ENCODE assay signal across 8 mouse cellular contexts in genomic region chr6:125099421-125099971, GRCm38 (mm10). TPM values are rescaled to one million over a fixed set of nuclear protein-coding genes. Genes with fewer than 3 reads are reported as not detected.
DNase-seq lines count a peak whose midpoint lies in the region; ATAC-seq and TF ChIP-seq lines count a peak whose summit lies in the region.

No protein-coding gene starts in this region.

- TF ChIP-seq POLR2A in heart, adult 2 months (IDR thresholded peaks at IDR 0.05; ENCODE audit: insufficient read depth, low read depth, low read length), result no peak

- H3K79me2 ChIP-seq in heart, adult 2 months (replicated peaks; ENCODE audit: control insufficient read depth, insufficient read depth, low read length), result peaks cover 5% of the 10 kb centered on the region

- H3K27me3 ChIP-seq in heart, adult 2 months (ENCODE audit: control insufficient read depth, insufficient read depth, low read length), result no peaks in the 10 kb centered on the region
- no peaks in the 10 kb centered on the region for H3K27me3 ChIP-seq in intestine, postnatal 0 days (replicated peaks; ENCODE audit: control insufficient read depth, insufficient read depth, low read length)
- H3K27me3 ChIP-seq in splenic B cell, adult 2 months (ENCODE audit: control insufficient read depth, insufficient read depth, low read length, poor library complexity, severe bottlenecking), result no peaks in the 10 kb centered on the region

- peak overlapping the region; percentile 14 for H3K9ac ChIP-seq in heart, adult 2 months (ENCODE audit: low read depth, low read length)
- no peak overlapping the region for H3K9ac ChIP-seq in intestine, postnatal 0 days (ENCODE audit: low read depth, low read length)

- intact Hi-C loops in left cerebral cortex, adult 2 months (cut with DNase I), result loop anchor here (5.0 kb wide), 1 partner anchor 68 kb away; the partner anchor contains the start of gene Gapdh
- intact Hi-C loops in heart, adult 2 months (cut with DNase I), result no loop called here

- no peak for TF ChIP-seq EP300 in heart, adult 2 months (IDR thresholded peaks at IDR 0.05; ENCODE audit: insufficient read depth, low read depth, low read length)

- H3K4me2 ChIP-seq in intestine, postnatal 0 days (replicated peaks; ENCODE audit: low read depth), result peak overlapping the region; percentile 31; the same call in 1 of the 2 replicates

- ATAC-seq in intestine, postnatal 0 days, result no peak

- no peak for TF ChIP-seq CTCF in left cerebral cortex, adult 2 months (IDR thresholded peaks at IDR 0.05)
- TF ChIP-seq CTCF in heart, adult 2 months (IDR thresholded peaks at IDR 0.05), result no peak
- no peak for TF ChIP-seq CTCF in intestine, postnatal 0 days (IDR thresholded peaks at IDR 0.05; ENCODE audit: low read depth)

- DNase-seq in left cerebral cortex, adult 2 months (ENCODE audit: extremely low spot score in 1 of 2, low spot score in 2 of 2), result no peak
- DNase-seq in left cerebral cortex, adult 9 months (ENCODE audit: low spot score in 2 of 2), result no peak
- peak; percentile 63 for DNase-seq in brain, adult 2 months (ENCODE audit: low read depth, low spot score)
- peak; percentile 54 to 66 for DNase-seq in heart, adult 2 months
- peak; percentile 66 to 68 for DNase-seq in lung, postnatal 4 days
- peak; percentile 65 for DNase-seq in splenic B cell, adult 2 months (ENCODE audit: low read depth, low spot score)
- no peak for DNase-seq in layer of hippocampus, adult 11-12 months (ENCODE audit: low spot score)

- H3K27ac ChIP-seq in left cerebral cortex, adult 2 months, result peak overlapping the region; percentile 99
- H3K27ac ChIP-seq in heart, adult 2 months, result peak overlapping the region; percentile 40; the same call in 1 of the 2 replicates
- H3K27ac ChIP-seq in intestine, postnatal 0 days (ENCODE audit: low read depth, low read length), result no peak overlapping the region

- WGBS in heart, adult 2 months, result 24% methylated on average over 5 of the region's 5 CpGs
- WGBS in intestine, postnatal 0 days, result 41% methylated on average over 5 of the region's 5 CpGs

- peaks cover 15% of the 10 kb centered on the region for H3K36me3 ChIP-seq in heart, adult 2 months (ENCODE audit: control insufficient read depth, insufficient read depth, low read length)
- H3K36me3 ChIP-seq in intestine, postnatal 0 days (ENCODE audit: control insufficient read depth, insufficient read depth), result peaks cover 45% of the 10 kb centered on the region
- H3K36me3 ChIP-seq in splenic B cell, adult 2 months (ENCODE audit: control insufficient read depth, insufficient read depth, low read length, poor library complexity, severe bottlenecking), result peaks cover 15% of the 10 kb centered on the region

- peaks cover 18% of the 10 kb centered on the region for H3K4me1 ChIP-seq in heart, adult 2 months (ENCODE audit: control insufficient read depth, insufficient read depth, low read length)
- peaks cover 12% of the 10 kb centered on the region; the same call in 1 of the 2 replicates for H3K4me1 ChIP-seq in intestine, postnatal 0 days (replicated peaks; ENCODE audit: control insufficient read depth, insufficient read depth, low read length)

- peak overlapping the region; percentile 96; the same call in 1 of the 2 replicates for H3K4me3 ChIP-seq in left cerebral cortex, adult 2 months
- H3K4me3 ChIP-seq in heart, adult 2 months, result no peak overlapping the region
- H3K4me3 ChIP-seq in intestine, postnatal 0 days (ENCODE audit: low read depth, low read length), result no peak overlapping the region

- H3K9me3 ChIP-seq in intestine, postnatal 0 days (ENCODE audit: control insufficient read depth), result no peaks in the 10 kb centered on the region

RNA-seq across cellular contexts. Expression of gene Chd4, which starts 3.7 kb away (rescaled TPM):
- 100 to 1,000 TPM; 166 to 171 TPM for total RNA-seq in left cerebral cortex, adult 2 months (2021)
- 100 to 1,000 TPM in 1 of 2 experiments, 10 to 100 TPM in 1; 97.1 to 113 TPM for total RNA-seq in heart, adult 2 months (2021)
- polyA plus RNA-seq in heart, adult 2 months (2012; rRNA removed), result 28.3 and 31.6 TPM in 2 replicates
- 30.7 and 34.2 TPM in 2 replicates for polyA plus RNA-seq in intestine, postnatal 0 days (2015; fragmentation: Nextera tagmentation; extraction: Ambion mirVana)

RNA-seq across cellular contexts. Expression of gene Lpar5, which starts 31.8 kb away (rescaled TPM):
- total RNA-seq in left cerebral cortex, adult 2 months (2021), result under 1 TPM; 0.50 to 0.68 TPM
- total RNA-seq in heart, adult 2 months (2021), result under 1 TPM in 1 of 2 experiments, not detected in 1; 0.20 TPM
- 1.2 and 2.3 TPM in 2 replicates for polyA plus RNA-seq in heart, adult 2 months (2012; rRNA removed)
- polyA plus RNA-seq in intestine, postnatal 0 days (2015; fragmentation: Nextera tagmentation; extraction: Ambion mirVana), result 9.2 and 9.9 TPM in 2 replicates

RNA-seq across cellular contexts. Expression of gene Nop2, which starts 32.2 kb away (rescaled TPM):
- total RNA-seq in left cerebral cortex, adult 2 months (2021), result 10 to 100 TPM; 28.1 to 32.1 TPM
- 10 to 100 TPM; 18.9 to 20.3 TPM for total RNA-seq in heart, adult 2 months (2021)
- polyA plus RNA-seq in heart, adult 2 months (2012; rRNA removed), result 8.3 and 13.6 TPM in 2 replicates
- 21.9 and 22.6 TPM in 2 replicates for polyA plus RNA-seq in intestine, postnatal 0 days (2015; fragmentation: Nextera tagmentation; extraction: Ambion mirVana)

RNA-seq across cellular contexts. Expression of gene Iffo1, which starts 45.5 kb away (rescaled TPM):
- total RNA-seq in left cerebral cortex, adult 2 months (2021), result 10 to 100 TPM; 64.6 to 67.1 TPM
- total RNA-seq in heart, adult 2 months (2021), result 1 to 10 TPM; 5.7 to 7.0 TPM
- polyA plus RNA-seq in heart, adult 2 months (2012; rRNA removed), result 19.7 and 21.8 TPM in 2 replicates
- 3.2 and 3.9 TPM in 2 replicates for polyA plus RNA-seq in intestine, postnatal 0 days (2015; fragmentation: Nextera tagmentation; extraction: Ambion mirVana)

RNA-seq across cellular contexts. Expression of gene Acrbp, which starts 50.0 kb away (rescaled TPM):
- total RNA-seq in left cerebral cortex, adult 2 months (2021), result 10 to 100 TPM; 12.2 to 18.4 TPM
- 1 to 10 TPM; 1.9 to 2.3 TPM for total RNA-seq in heart, adult 2 months (2021)
- 13.6 and 16.3 TPM in 2 replicates for polyA plus RNA-seq in heart, adult 2 months (2012; rRNA removed)
- 3.1 and 4.1 TPM in 2 replicates for polyA plus RNA-seq in intestine, postnatal 0 days (2015; fragmentation: Nextera tagmentation; extraction: Ambion mirVana)

Comparison
In these comparisons a context has a peak if more than half of its experiments do, and no peak if none do; other contexts are left out.
1. DNase-seq: peak in brain, adult 2 months (single experiment), heart, adult 2 months (2 of 2), lung, postnatal 4 days (2 of 2) and splenic B cell, adult 2 months (single experiment); none in left cerebral cortex, adult 2 months (0 of 2), left cerebral cortex, adult 9 months (0 of 2) and layer of hippocampus, adult 11-12 months (single experiment).